Mouse (Mus musculus): ENCODE results near the gene Stip1.

Gene Stip1

GRCm38 (mm10) chr19:6985951-6986708 is 53.6 kb downstream of the Stip1 start:
- no peak for DNase-seq (ENCODE audit: low spot score in 2 of 2)

GRCm38 (mm10) chr19:6985300-6985699 is 54.5 kb downstream of the Stip1 start:
- no peak for DNase-seq (ENCODE audit: low spot score in 2 of 2)

- DNase-seq (ENCODE audit: low spot score in 2 of 2), result no peak
Measured at GRCm38 (mm10) chr19:6983621-6984020, 56.1 kb downstream of the Stip1 start.

GRCm38 (mm10) chr19:6981465-6981864 is 58.3 kb downstream of the Stip1 start:
- no peak for DNase-seq (ENCODE audit: low spot score in 2 of 2)

- DNase-seq (ENCODE audit: low spot score in 2 of 2), result peak; percentile 98
Measured at GRCm38 (mm10) chr19:6980381-6981093, 59.2 kb downstream of the Stip1 start, which contains the start of gene Fkbp2. Gene Fkbp2, minus strand, starts transcription at chr19:6980501.

- DNase-seq (ENCODE audit: low spot score in 2 of 2), result peak; percentile 99 to 100
Measured at GRCm38 (mm10) chr19:6979486-6980380, 60.0 kb downstream of the Stip1 start.

GRCm38 (mm10) chr19:6979001-6979479 is 60.7 kb downstream of the Stip1 start:
- no peak for DNase-seq (ENCODE audit: low spot score in 2 of 2)

GRCm38 (mm10) chr19:6978639-6978974 is 61.2 kb downstream of the Stip1 start:
- no peak for DNase-seq (ENCODE audit: low spot score in 2 of 2)

GRCm38 (mm10) chr19:6977759-6978638 is 61.8 kb downstream of the Stip1 start:
- no peak for DNase-seq (ENCODE audit: low spot score in 2 of 2)

GRCm38 (mm10) chr19:6975537-6976521 is 63.9 kb downstream of the Stip1 start, which contains the start of gene Plcb3:
Gene Plcb3, minus strand, starts transcription at chr19:6976470.
- peak; percentile 60 to 79 for DNase-seq (ENCODE audit: low spot score in 2 of 2)

- DNase-seq (ENCODE audit: low spot score in 2 of 2), result peak; percentile 78 to 83
Measured at GRCm38 (mm10) chr19:6974211-6975205, 65.3 kb downstream of the Stip1 start, which contains the start of gene Ppp1r14b. Gene Ppp1r14b, plus strand, starts transcription at chr19:6974968.

GRCm38 (mm10) chr19:6973581-6974190 is 66.1 kb downstream of the Stip1 start:
- DNase-seq (ENCODE audit: low spot score in 2 of 2), result no peak

GRCm38 (mm10) chr19:6972247-6972917 is 67.4 kb downstream of the Stip1 start:
- DNase-seq (ENCODE audit: low spot score in 2 of 2), result no peak

GRCm38 (mm10) chr19:6971644-6972043 is 68.1 kb downstream of the Stip1 start:
- DNase-seq (ENCODE audit: low spot score in 2 of 2), result no peak

Measured in urinary bladder, postnatal 36 days (tissue).